Mouse (Mus musculus): ENCODE data around the gene Gm10283. TPM values are rescaled to one million over a fixed set of nuclear protein-coding genes. Genes with fewer than 3 reads are reported as not detected.
A peak's percentile ranks its signal among the peaks of the same experiment; 100 is the strongest.
"Not testable (repeated sequence)": the region's sequence is repeated elsewhere in the genome, so short reads cannot be mapped to it uniquely, and the experiment has no call there.

Gm10283 gene
- polyA plus RNA-seq (2015; fragmentation: Nextera tagmentation; extraction: Ambion mirVana), result not detected in 2 replicates

GRCm38 (mm10) chr8:60503098-60503497 lies at the start of gene Gm10283:
TSS of gene Gm10283 (minus strand) at chr8:60503198.
- H3K27ac ChIP-seq (ENCODE audit: low read length), result no peak within 1 kb of the TSS
- no peaks in the 10 kb centered on the region for H3K9me3 ChIP-seq (ENCODE audit: low read length)
- H3K27me3 ChIP-seq (replicated peaks; ENCODE audit: insufficient read depth, low read length), result no peaks in the 10 kb centered on the region
- no peaks in the 10 kb centered on the region for H3K4me1 ChIP-seq (ENCODE audit: insufficient read depth, low read depth, low read length)
- no peak within 1 kb of the TSS for H3K4me2 ChIP-seq (replicated peaks; ENCODE audit: low read depth, low read length)
- no peak for TF ChIP-seq CTCF (IDR thresholded peaks at IDR 0.05)
- no peak for TF ChIP-seq EP300 (IDR thresholded peaks at IDR 0.05)
- no peak within 1 kb of the TSS for H3K9ac ChIP-seq (replicated peaks; ENCODE audit: low read depth)
- WGBS, result 15% methylated on average over 2 of the region's 2 CpGs
- DNase-seq (ENCODE audit: low spot score) (no peak), ATAC-seq (no peak)
- H3K4me3 ChIP-seq (ENCODE audit: low read depth, low read length), result no peak within 1 kb of the TSS
- no peaks in the 10 kb centered on the region for H3K36me3 ChIP-seq (ENCODE audit: insufficient read depth, low read length)

- no peak overlapping the region for H3K4me2 ChIP-seq (replicated peaks; ENCODE audit: low read depth, low read length)
- TF ChIP-seq EP300 (IDR thresholded peaks at IDR 0.05) (no peak), CTCF (IDR thresholded peaks at IDR 0.05) (no peak)
- no peaks in the 10 kb centered on the region for H3K27me3 ChIP-seq (replicated peaks; ENCODE audit: insufficient read depth, low read length)
- ATAC-seq, result no peak
- no peak overlapping the region for H3K9ac ChIP-seq (replicated peaks; ENCODE audit: low read depth)
- H3K9me3 ChIP-seq (ENCODE audit: low read length), result no peaks in the 10 kb centered on the region
- H3K4me3 ChIP-seq (ENCODE audit: low read depth, low read length), result no peak overlapping the region
- H3K36me3 ChIP-seq (ENCODE audit: insufficient read depth, low read length), result no peaks in the 10 kb centered on the region
- no peak for DNase-seq (ENCODE audit: low spot score)
- H3K27ac ChIP-seq (ENCODE audit: low read length), result no peak overlapping the region
- 35% methylated on average over 2 of the region's 2 CpGs for WGBS
- no peaks in the 10 kb centered on the region for H3K4me1 ChIP-seq (ENCODE audit: insufficient read depth, low read depth, low read length)
These were observed 31.9 kb upstream of the Gm10283 start for GRCm38 (mm10) chr8:60534945-60535344.

- Histone ChIP-seq H3K27ac (ENCODE audit: low read length) (no peak overlapping the region), H3K4me3 (ENCODE audit: low read depth, low read length) (no peak overlapping the region), H3K9ac (replicated peaks; ENCODE audit: low read depth) (no peak overlapping the region), H3K4me1 (ENCODE audit: insufficient read depth, low read depth, low read length) (no peaks in the 10 kb centered on the region), H3K4me2 (replicated peaks; ENCODE audit: low read depth, low read length) (no peak overlapping the region), H3K27me3 (replicated peaks; ENCODE audit: insufficient read depth, low read length) (no peaks in the 10 kb centered on the region), H3K36me3 (ENCODE audit: insufficient read depth, low read length) (no peaks in the 10 kb centered on the region), H3K9me3 (ENCODE audit: low read length) (no peaks in the 10 kb centered on the region)
- no peak for TF ChIP-seq EP300 (IDR thresholded peaks at IDR 0.05)
- no peak for TF ChIP-seq CTCF (IDR thresholded peaks at IDR 0.05)
- DNase-seq (ENCODE audit: low spot score) (no peak), ATAC-seq (no peak)
These were observed 15.3 kb upstream of the Gm10283 start for GRCm38 (mm10) chr8:60518286-60518685.

- TF ChIP-seq EP300 (IDR thresholded peaks at IDR 0.05) (no peak), CTCF (IDR thresholded peaks at IDR 0.05) (peak; percentile 84)
- peak; percentile 83 for DNase-seq (ENCODE audit: low spot score)
- no peaks in the 10 kb centered on the region for H3K4me1 ChIP-seq (ENCODE audit: insufficient read depth, low read depth, low read length)
- H3K27ac ChIP-seq (ENCODE audit: low read length), result no peak within 1 kb of the TSS
- H3K36me3 ChIP-seq (ENCODE audit: insufficient read depth, low read length), result no peaks in the 10 kb centered on the region
- H3K27me3 ChIP-seq (replicated peaks; ENCODE audit: insufficient read depth, low read length), result no peaks in the 10 kb centered on the region
- H3K9me3 ChIP-seq (ENCODE audit: low read length), result no peaks in the 10 kb centered on the region
- 1% methylated on average over 25 of the region's 25 CpGs for WGBS
- ATAC-seq, result peak; percentile 85
- peak within 1 kb of the TSS; percentile 33 for H3K4me3 ChIP-seq (ENCODE audit: low read depth, low read length)
- no peak within 1 kb of the TSS for H3K9ac ChIP-seq (replicated peaks; ENCODE audit: low read depth)
- peak within 1 kb of the TSS; percentile 64 for H3K4me2 ChIP-seq (replicated peaks; ENCODE audit: low read depth, low read length)
These were observed 2.9 kb upstream of the Gm10283 start, which contains the start of gene Aadat for GRCm38 (mm10) chr8:60505653-60506521. TSS of gene Aadat (plus strand) at chr8:60505932.

GRCm38 (mm10) chr8:60495046-60495445 lies 8.0 kb downstream of the Gm10283 start:
- not testable (repeated sequence) for ATAC-seq; DNase-seq (ENCODE audit: low spot score); H3K27me3 ChIP-seq (replicated peaks; ENCODE audit: insufficient read depth, low read length); H3K9ac ChIP-seq (replicated peaks; ENCODE audit: low read depth); H3K36me3 ChIP-seq (ENCODE audit: insufficient read depth, low read length); H3K4me2 ChIP-seq (replicated peaks; ENCODE audit: low read depth, low read length); H3K9me3 ChIP-seq (ENCODE audit: low read length); H3K4me3 ChIP-seq (ENCODE audit: low read depth, low read length); H3K27ac ChIP-seq (ENCODE audit: low read length); H3K4me1 ChIP-seq (ENCODE audit: insufficient read depth, low read depth, low read length)
- 54% methylated on average over 2 of the region's 2 CpGs for WGBS

GRCm38 (mm10) chr8:60494606-60495005 lies 8.4 kb downstream of the Gm10283 start:
- Histone ChIP-seq H3K9me3 (ENCODE audit: low read length) (no peaks in the 10 kb centered on the region), H3K9ac (replicated peaks; ENCODE audit: low read depth) (no peak overlapping the region), H3K36me3 (ENCODE audit: insufficient read depth, low read length) (no peaks in the 10 kb centered on the region), H3K27ac (ENCODE audit: low read length) (no peak overlapping the region), H3K4me2 (replicated peaks; ENCODE audit: low read depth, low read length) (no peak overlapping the region), H3K27me3 (replicated peaks; ENCODE audit: insufficient read depth, low read length) (no peaks in the 10 kb centered on the region), H3K4me3 (ENCODE audit: low read depth, low read length) (no peak overlapping the region), H3K4me1 (ENCODE audit: insufficient read depth, low read depth, low read length) (no peaks in the 10 kb centered on the region)
- DNase-seq (ENCODE audit: low spot score) (no peak), ATAC-seq (no peak)
- TF ChIP-seq CTCF (IDR thresholded peaks at IDR 0.05) (no peak), EP300 (IDR thresholded peaks at IDR 0.05) (no peak)
- WGBS, result 67% methylated on average over 11 of the region's 11 CpGs

All from lung, postnatal 0 days (tissue).